Mouse (Mus musculus) C2C12 (cell line): ENCODE results near the gene Kif3b. TPM values are rescaled to one million over a fixed set of nuclear protein-coding genes. Genes with fewer than 3 reads are reported as not detected.

Source experiments
- H3K27me3 ChIP-seq: one replicate; pipeline ENCODE4 v1.6.1; 2011; ENCODE audit not compliant: control insufficient read depth, insufficient read depth, insufficient read length
- H3K36me3 ChIP-seq: one replicate; pipeline ENCODE4 v1.6.1; 2011; ENCODE audit not compliant: control insufficient read depth, insufficient read depth
- H3K4me3 ChIP-seq: one replicate; pipeline ENCODE4 v1.5.1; 2011; ENCODE audit warnings: mild to moderate bottlenecking, control low read depth; ENCODE audit not compliant: poor library complexity, insufficient read depth, severe bottlenecking
- H3K79me2 ChIP-seq: one replicate; pipeline ENCODE4 v1.6.1; 2011; ENCODE audit not compliant: control insufficient read depth, insufficient read depth
- H3K79me3 ChIP-seq: one replicate; pipeline ENCODE4 v1.6.1; 2011; ENCODE audit warnings: low read depth, control low read depth
- H3ac ChIP-seq: one replicate; pipeline ENCODE3; 2011; ENCODE audit warnings: low read depth; ENCODE audit not compliant: control insufficient read depth, insufficient read length
- CEBPB ChIP-seq: IDR thresholded peaks from one replicate; pipeline ENCODE4 v1.6.1; 2011; ENCODE audit warnings: low read depth, mild to moderate bottlenecking, control low read depth, moderate library complexity
- CTCF ChIP-seq: IDR thresholded peaks from one replicate; pipeline ENCODE4 v1.5.1; 2011; ENCODE audit not compliant: control insufficient read depth, insufficient read depth, insufficient read length
- FOSL1 ChIP-seq: IDR thresholded peaks from one replicate; pipeline ENCODE4 v1.8.0; 2011; ENCODE audit warnings: mild to moderate bottlenecking, low read length; ENCODE audit not compliant: poor library complexity, insufficient read depth, severe bottlenecking
- MAX ChIP-seq: IDR thresholded peaks from one replicate; pipeline ENCODE4 v1.6.1; 2011; ENCODE audit warnings: mild to moderate bottlenecking, control low read depth
- MYOD1 ChIP-seq: IDR thresholded peaks from one replicate; pipeline ENCODE4 v1.6.1; 2011; ENCODE audit warnings: low read depth; ENCODE audit not compliant: control insufficient read depth, insufficient read length
- MYOG ChIP-seq: IDR thresholded peaks from one replicate; pipeline ENCODE4 v1.6.1; 2011; ENCODE audit not compliant: control insufficient read depth, insufficient read length; ENCODE audit errors: extremely low read depth
- USF1 ChIP-seq: IDR thresholded peaks from one replicate; pipeline ENCODE4 v1.6.1; 2011; ENCODE audit warnings: low read depth, mild to moderate bottlenecking, control low read depth, moderate library complexity
- polyA plus RNA-seq: library from polyadenylated mRNA; unstranded; fragments of >200 nt; fragmentation: generic; extraction: Trizol; gene quantifications from one replicate; pipeline ENCODE4 v1.2.1, GENCODE M21; 2012; ENCODE audit warnings: missing spikeins

The Kif3b gene
- polyA plus RNA-seq, 1 experiment = 8.6 TPM

GRCm38 (mm10) chr2:153305240-153305639 is 14.0 kb downstream of the Kif3b start:
- H3ac ChIP-seq = no peak overlapping the region
- H3K4me3 ChIP-seq = no peak overlapping the region
- H3K79me3 ChIP-seq = peaks cover 6% of the 10 kb centered on the region
- TF ChIP-seq CEBPB (no peak), FOSL1 (no peak), MAX (no peak), MYOD1 (no peak), CTCF (no peak), USF1 (no peak)
- peaks cover 4% of the 10 kb centered on the region for H3K79me2 ChIP-seq
- H3K36me3 ChIP-seq = no peaks in the 10 kb centered on the region
- H3K27me3 ChIP-seq = no peaks in the 10 kb centered on the region

- Histone ChIP-seq H3K79me3 (peaks cover 5% of the 10 kb centered on the region), H3ac (no peak overlapping the region), H3K36me3 (peaks cover 4% of the 10 kb centered on the region), H3K4me3 (no peak overlapping the region), H3K79me2 (peaks cover 5% of the 10 kb centered on the region), H3K27me3 (no peaks in the 10 kb centered on the region)
- TF ChIP-seq CEBPB (no peak), MYOG (no peak), USF1 (no peak), MYOD1 (no peak), MAX (no peak), FOSL1 (no peak), CTCF (no peak)
These were observed 17.4 kb downstream of the Kif3b start for GRCm38 (mm10) chr2:153308586-153308985.

GRCm38 (mm10) chr2:153309106-153309505 is 17.9 kb downstream of the Kif3b start:
- Histone ChIP-seq H3ac (no peak overlapping the region), H3K79me3 (peaks cover 3% of the 10 kb centered on the region), H3K36me3 (peaks cover 4% of the 10 kb centered on the region), H3K27me3 (no peaks in the 10 kb centered on the region), H3K79me2 (peaks cover 5% of the 10 kb centered on the region), H3K4me3 (no peak overlapping the region)
- TF ChIP-seq MYOD1 (no peak), CTCF (no peak), MAX (no peak), CEBPB (no peak), USF1 (no peak), MYOG (no peak), FOSL1 (no peak)

- TF ChIP-seq MAX (peak; percentile 60), MYOG (no peak), CTCF (no peak), MYOD1 (no peak), USF1 (peak; percentile 37), CEBPB (no peak), FOSL1 (no peak)
- no peak overlapping the region for H3ac ChIP-seq
These were observed 19.0 kb downstream of the Kif3b start for GRCm38 (mm10) chr2:153310228-153310627.

GRCm38 (mm10) chr2:153312884-153313283 is 21.7 kb downstream of the Kif3b start:
- no peak for TF ChIP-seq MYOD1
- no peak for TF ChIP-seq CTCF
- no peak for TF ChIP-seq FOSL1
- no peak for TF ChIP-seq MYOG
- TF ChIP-seq MAX = no peak
- TF ChIP-seq CEBPB = no peak
- TF ChIP-seq USF1 = no peak
- Histone ChIP-seq H3ac (no peak overlapping the region), H3K79me2 (peaks cover 5% of the 10 kb centered on the region), H3K36me3 (peaks cover 13% of the 10 kb centered on the region), H3K27me3 (no peaks in the 10 kb centered on the region), H3K4me3 (no peak overlapping the region), H3K79me3 (peaks cover 3% of the 10 kb centered on the region)

More at GRCm38 (mm10) chr2:153310228-153310627, 19.0 kb downstream of the Kif3b start:
- H3K79me3 ChIP-seq = peaks cover 3% of the 10 kb centered on the region
- peaks cover 4% of the 10 kb centered on the region for H3K36me3 ChIP-seq
- H3K4me3 ChIP-seq = no peak overlapping the region
- H3K27me3 ChIP-seq = no peaks in the 10 kb centered on the region
- peaks cover 5% of the 10 kb centered on the region for H3K79me2 ChIP-seq

GRCm38 (mm10) chr2:153318408-153318807 is 27.2 kb downstream of the Kif3b start:
- H3K79me2 ChIP-seq = no peaks in the 10 kb centered on the region
- no peaks in the 10 kb centered on the region for H3K79me3 ChIP-seq
- no peak overlapping the region for H3ac ChIP-seq
- no peak overlapping the region for H3K4me3 ChIP-seq
- H3K36me3 ChIP-seq = peaks cover 43% of the 10 kb centered on the region
- H3K27me3 ChIP-seq = no peaks in the 10 kb centered on the region
- TF ChIP-seq FOSL1 = no peak
- no peak for TF ChIP-seq MAX
- TF ChIP-seq MYOD1 = no peak
- no peak for TF ChIP-seq CEBPB
- TF ChIP-seq CTCF = no peak
- no peak for TF ChIP-seq MYOG
- no peak for TF ChIP-seq USF1
